Mouse (Mus musculus) mouse trophoblast stem cell (cell line): Measurements from ENCODE around the gene Sh2d1a.

Experiments
- in situ Hi-C, 2 experiments: fragments of 300-500 bp; cut with MseI, MboI; formaldehyde crosslinking; loops; 2 replicates in 1 of 2; 3 replicates in 1 of 2; pipeline ENCODE4 v1.15.1; 2025

Sh2d1a gene

GRCm38 (mm10) chrX:42502291-42503043 lies at the start of gene Sh2d1a:
Sh2d1a (plus strand) TSS chrX:42502453.
- in situ Hi-C loops = no loop called here

DNA sequence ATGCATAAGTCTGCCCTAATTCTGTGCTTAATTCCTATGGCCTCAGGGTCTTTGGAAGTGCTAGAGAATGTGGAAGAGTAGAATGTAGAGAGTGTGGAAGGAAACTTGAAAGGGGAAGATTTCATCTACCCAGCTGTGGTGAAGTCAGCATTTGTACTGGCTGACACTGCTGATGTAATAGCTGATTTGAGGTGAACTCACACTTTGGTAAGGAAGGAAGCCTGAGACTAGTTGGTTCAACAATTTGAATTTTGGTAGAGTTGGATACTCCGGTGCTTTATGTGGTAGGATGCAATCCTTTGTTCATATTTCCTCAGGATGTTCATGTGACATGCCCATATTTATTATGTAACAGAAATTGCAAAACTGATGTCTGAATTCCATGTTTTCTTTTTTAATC lies 49.3 kb upstream of the Sh2d1a start:
- in situ Hi-C loops = no loop called here

GRCm38 (mm10) chrX:42454533-42454932 lies 47.7 kb upstream of the Sh2d1a start:
- in situ Hi-C loops = no loop called here

DNA sequence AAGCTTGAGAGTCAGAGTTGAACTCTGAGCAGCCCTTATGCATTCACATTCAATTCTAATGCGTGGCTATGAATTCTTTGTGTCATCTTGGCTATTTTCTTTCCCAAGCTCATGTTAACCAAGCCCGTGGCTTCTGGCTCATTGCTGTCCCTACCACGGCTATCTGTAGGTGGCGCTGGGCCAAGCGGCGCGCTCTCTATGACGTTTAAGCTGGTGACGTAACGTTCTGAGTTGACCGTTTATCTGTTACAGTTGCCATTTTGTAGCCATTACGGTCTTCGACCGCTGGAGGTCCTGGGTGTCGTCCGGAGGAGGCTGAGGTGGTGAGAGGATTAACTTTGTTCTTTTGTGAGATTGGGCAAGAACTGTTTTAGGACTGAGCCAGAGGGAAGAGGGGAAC lies 12.8 kb upstream of the Sh2d1a start, which contains the start of gene Tex13c2:
Gene Tex13c2 (plus strand): TSS at position 246 of the 400 bp plus-strand sequence.
- in situ Hi-C loops = no loop called here

GRCm38 (mm10) chrX:42490336-42490735 lies 11.9 kb upstream of the Sh2d1a start:
- in situ Hi-C loops = no loop called here

DNA sequence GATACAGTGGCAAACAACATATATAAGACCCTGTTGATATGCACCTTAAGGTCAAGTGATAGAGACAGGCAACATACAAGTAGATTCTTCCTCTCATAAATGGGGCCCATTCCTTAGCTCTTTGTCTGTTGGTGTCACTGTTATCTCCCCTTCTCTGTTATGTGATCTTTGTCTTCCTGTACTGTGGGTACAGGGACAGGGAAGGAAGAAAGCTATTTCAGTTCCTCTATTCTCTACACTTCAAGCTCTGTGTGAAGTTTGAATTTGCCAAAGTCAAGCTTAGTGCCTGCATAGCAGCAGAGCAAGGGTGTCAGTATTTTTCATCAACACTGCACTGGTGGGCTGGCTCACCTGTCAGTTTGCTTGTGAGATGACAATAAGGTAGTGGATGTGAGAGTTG lies 1.7 kb upstream of the Sh2d1a start:
- in situ Hi-C loops = no loop called here

DNA sequence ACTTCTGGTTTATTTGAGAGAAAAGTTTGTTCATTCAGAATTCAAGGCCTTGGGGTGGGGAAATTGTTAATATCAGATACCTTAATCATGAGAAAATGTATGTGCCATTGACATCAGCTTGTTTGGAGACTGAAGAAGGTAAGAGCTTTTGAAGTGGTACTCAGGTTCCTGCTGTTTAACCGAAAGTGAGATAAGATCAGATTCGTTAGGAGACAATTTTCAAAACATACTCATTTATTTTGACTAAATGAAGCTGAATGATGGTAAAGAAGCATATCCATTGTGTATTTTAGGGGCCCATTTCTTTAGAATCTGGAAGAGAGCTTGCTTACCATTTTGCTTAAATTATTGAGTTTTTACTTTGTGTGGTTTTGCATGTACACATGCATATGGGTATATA lies 8.9 kb downstream of the Sh2d1a start:
- in situ Hi-C loops = no loop called here

DNA sequence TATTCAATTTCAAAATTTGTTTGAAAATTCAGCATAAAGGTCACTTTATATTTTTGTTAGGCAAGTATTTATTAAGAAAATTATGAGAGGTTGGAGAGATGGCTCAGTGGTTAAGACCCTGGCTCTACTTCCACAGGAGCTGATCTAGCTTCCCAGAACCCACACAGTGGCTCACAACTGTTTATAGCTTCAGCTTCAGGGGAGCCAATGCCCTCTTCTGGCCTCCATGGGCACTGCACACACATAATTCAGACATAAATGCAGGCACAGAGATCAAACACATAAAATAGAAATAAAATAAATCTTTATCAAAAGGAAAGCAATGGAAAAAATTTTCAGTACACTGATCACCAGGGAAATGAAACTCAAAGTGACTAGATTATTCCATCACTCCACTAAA lies 10.3 kb downstream of the Sh2d1a start:
- in situ Hi-C loops = no loop called here

- in situ Hi-C loops = no loop called here
These were observed 20.6 kb downstream of the Sh2d1a start for GRCm38 (mm10) chrX:42522868-42523267.

- in situ Hi-C loops = no loop called here
These were observed 28.4 kb downstream of the Sh2d1a start for GRCm38 (mm10) chrX:42530703-42531102.

DNA sequence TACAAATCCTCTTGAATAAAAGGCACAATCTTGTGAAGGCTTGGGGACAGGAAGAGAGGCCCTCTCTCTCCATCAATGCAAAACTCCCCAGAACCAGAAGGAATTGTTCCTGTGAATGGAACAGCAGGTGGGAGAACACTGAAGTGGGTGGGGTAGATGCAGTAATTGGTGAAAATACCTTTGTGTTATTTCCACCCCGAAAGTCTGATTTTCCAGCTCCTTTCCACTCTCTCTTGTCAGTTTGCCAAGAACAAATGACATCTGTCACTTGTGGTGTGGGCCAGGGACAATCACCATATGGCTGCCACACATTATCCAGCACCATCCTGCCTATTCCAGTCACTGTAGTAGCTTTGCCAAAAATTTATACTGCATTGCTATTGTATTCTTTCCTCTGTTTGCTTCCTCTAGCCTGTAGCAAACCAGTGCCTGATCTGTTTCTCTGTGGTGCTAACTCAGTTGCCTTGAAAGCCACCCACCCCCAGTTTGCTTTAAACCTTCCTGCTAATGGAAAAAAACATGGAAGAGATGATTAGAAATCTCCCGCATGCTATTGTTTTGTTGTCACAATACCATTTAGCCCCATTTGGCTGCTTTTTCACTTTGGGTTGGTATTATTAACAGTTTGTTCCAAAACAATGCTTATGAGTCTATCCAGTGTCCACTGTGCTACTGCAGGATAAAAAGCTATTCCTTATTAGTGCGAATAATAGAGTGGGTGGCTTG lies 37.9 kb downstream of the Sh2d1a start:
- in situ Hi-C loops = no loop called here

- in situ Hi-C loops = no loop called here
These were observed 38.5 kb downstream of the Sh2d1a start for GRCm38 (mm10) chrX:42540756-42541053.

DNA sequence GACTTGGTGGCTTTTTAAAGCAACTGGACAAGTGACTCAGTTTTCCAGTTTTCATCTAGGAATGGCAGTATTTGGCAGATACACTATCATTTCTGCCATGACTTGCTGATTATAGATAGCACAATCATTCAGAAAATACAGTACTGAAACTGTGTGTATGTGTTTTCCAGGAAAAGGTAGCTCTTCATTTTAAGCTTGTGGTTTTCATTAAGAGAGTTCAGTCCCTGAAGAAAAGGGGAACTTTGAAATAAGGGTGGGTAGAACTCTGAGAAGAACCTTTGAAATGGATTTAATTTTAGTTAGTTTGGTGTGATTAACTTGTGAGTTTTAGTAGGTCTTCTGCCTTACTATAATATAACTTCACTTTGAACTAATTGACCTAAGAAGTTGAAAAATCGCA lies 42.8 kb downstream of the Sh2d1a start:
- in situ Hi-C loops = no loop called here

- in situ Hi-C loops = no loop called here
These were observed 46.3 kb downstream of the Sh2d1a start for GRCm38 (mm10) chrX:42548513-42548912.

DNA sequence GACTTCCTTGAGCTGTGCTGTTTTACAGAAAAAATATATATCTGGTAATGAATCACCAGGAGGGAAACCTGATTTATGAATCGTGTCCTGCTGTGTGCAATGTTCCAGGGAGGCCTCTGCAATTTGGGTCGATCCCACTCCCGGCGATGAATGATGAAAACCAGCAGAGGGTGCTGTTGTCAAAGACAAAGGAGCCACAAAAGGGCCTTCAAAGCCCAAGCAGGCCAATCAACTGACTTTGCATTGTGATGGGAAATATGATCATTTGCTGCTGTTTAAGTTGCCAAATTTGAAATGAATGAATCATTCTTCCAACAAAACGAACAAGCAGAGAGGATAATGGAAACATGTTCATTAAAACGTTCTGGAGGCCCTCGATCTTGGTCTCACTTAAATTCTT lies 55.0 kb downstream of the Sh2d1a start:
- in situ Hi-C loops = no loop called here

DNA sequence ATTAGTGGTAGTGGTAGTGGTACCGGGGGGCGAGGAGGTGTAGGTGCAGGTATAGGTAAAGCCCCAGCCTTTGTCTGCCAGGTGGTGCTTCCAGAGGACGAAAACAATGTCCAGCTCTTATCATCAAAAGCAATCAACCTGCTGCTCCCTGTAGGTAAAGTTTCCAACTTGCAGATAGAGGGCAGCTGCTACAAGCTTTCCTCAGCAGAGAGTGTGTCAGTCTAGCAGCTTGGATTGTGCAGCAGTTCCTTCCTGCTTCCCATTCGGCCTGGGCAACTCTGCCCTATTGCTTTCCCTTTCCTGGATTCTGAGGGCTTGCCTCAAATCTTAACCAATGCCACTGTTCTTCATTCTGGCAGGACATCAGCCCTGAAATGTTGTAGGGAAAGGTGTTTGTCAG lies 56.4 kb downstream of the Sh2d1a start:
- in situ Hi-C loops = no loop called here
